In the genomic region with DNA sequence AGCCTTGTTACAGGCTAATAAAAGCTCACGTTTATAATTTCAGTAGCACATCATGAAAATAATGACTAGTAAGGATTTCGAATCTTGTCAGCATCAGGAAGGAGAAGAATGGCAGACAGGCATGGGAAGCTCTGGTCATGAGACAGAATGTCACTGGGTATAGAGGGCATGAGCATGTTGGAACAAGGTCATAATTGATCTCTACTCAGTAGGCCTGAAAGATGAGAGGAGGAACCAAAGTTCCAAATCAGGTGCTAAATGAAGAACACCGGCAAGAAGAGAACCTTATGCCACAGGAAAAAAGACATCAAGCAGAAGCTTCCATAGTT, we compare ENCODE assay signal across 22 mouse cellular contexts.
DNase-seq lines count a peak whose midpoint lies in the region; ATAC-seq and TF ChIP-seq lines count a peak whose summit lies in the region.
"Had no signal": no experiment of that assay in that cellular context is flagged by ENCODE, and none has a peak within 500 bp of the region (broad histone marks: within the 10 kb centered on the region; RNA-seq: fewer than 3 reads in every experiment).

No protein-coding gene starts in this region.

- no peak for TF ChIP-seq EP300 in lung, postnatal 0 days (IDR thresholded peaks at IDR 0.05)

- DNase-seq in lung, embryonic 14.5 days: no peak
- DNase-seq in lung, postnatal 36 days: no peak
- DNase-seq in lung, adult 18-20 months: no peak
- no peak for DNase-seq in lung, postnatal 0 days (ENCODE audit: low spot score)
- DNase-seq in midbrain, embryonic 11.5 days (ENCODE audit: low spot score, missing footprints): peak; percentile 54
- no peak for DNase-seq in midbrain, embryonic 14.5 days
- DNase-seq: adrenal gland, adult 2 months; adrenal gland, adult 8-10 months; adrenal gland, postnatal 10 days; adrenal gland, postnatal 14 days; adrenal gland, postnatal 25 days; adrenal gland, postnatal 36 days; B cell, adult 2 months; cerebellum, adult 11 months; cerebellum, adult 11-12 months had no signal

- H3K36me3 ChIP-seq in lung, embryonic 14.5 days (ENCODE audit: insufficient read depth): no peaks in the 10 kb centered on the region
- H3K36me3 ChIP-seq in lung, embryonic 15.5 days: no peaks in the 10 kb centered on the region
- H3K36me3 ChIP-seq in lung, embryonic 16.5 days (ENCODE audit: control insufficient read depth, insufficient read depth, low read length): no peaks in the 10 kb centered on the region
- no peaks in the 10 kb centered on the region for H3K36me3 ChIP-seq in lung, postnatal 0 days (ENCODE audit: insufficient read depth, low read length)
- H3K36me3 ChIP-seq in midbrain, embryonic 11.5 days (ENCODE audit: control insufficient read depth, insufficient read depth, low read length): no peaks in the 10 kb centered on the region
- no peaks in the 10 kb centered on the region for H3K36me3 ChIP-seq in midbrain, embryonic 14.5 days (ENCODE audit: control insufficient read depth, insufficient read depth, low read length)
- H3K36me3 ChIP-seq: G1E had no signal

- no peak overlapping the region for H3K4me3 ChIP-seq in lung, embryonic 14.5 days (ENCODE audit: low read depth, low read length)
- H3K4me3 ChIP-seq in lung, embryonic 15.5 days: no peak overlapping the region
- H3K4me3 ChIP-seq in lung, embryonic 16.5 days (ENCODE audit: low read length): no peak overlapping the region
- no peak overlapping the region for H3K4me3 ChIP-seq in lung, postnatal 0 days (ENCODE audit: low read depth, low read length)
- H3K4me3 ChIP-seq in midbrain, embryonic 11.5 days (ENCODE audit: low read depth, low read length): no peak overlapping the region
- H3K4me3 ChIP-seq in midbrain, embryonic 14.5 days (replicated peaks; ENCODE audit: low read depth, low read length): no peak overlapping the region

- no peak overlapping the region for H3K9ac ChIP-seq in lung, embryonic 14.5 days
- no peak overlapping the region for H3K9ac ChIP-seq in lung, embryonic 15.5 days
- no peak overlapping the region for H3K9ac ChIP-seq in lung, embryonic 16.5 days (ENCODE audit: low read length)
- no peak overlapping the region for H3K9ac ChIP-seq in lung, postnatal 0 days (replicated peaks; ENCODE audit: low read depth)
- H3K9ac ChIP-seq in midbrain, embryonic 11.5 days (ENCODE audit: low read length): no peak overlapping the region
- H3K9ac ChIP-seq in midbrain, embryonic 14.5 days (replicated peaks; ENCODE audit: low read length): no peak overlapping the region

- H3K4me2 ChIP-seq in lung, embryonic 14.5 days: no peak overlapping the region
- no peak overlapping the region for H3K4me2 ChIP-seq in lung, embryonic 15.5 days
- no peak overlapping the region for H3K4me2 ChIP-seq in lung, embryonic 16.5 days (ENCODE audit: low read depth, low read length)
- no peak overlapping the region for H3K4me2 ChIP-seq in lung, postnatal 0 days (replicated peaks; ENCODE audit: low read depth, low read length)
- no peak overlapping the region for H3K4me2 ChIP-seq in midbrain, embryonic 11.5 days
- H3K4me2 ChIP-seq in midbrain, embryonic 14.5 days (ENCODE audit: low read length): no peak overlapping the region

- H3K9me3 ChIP-seq in lung, embryonic 14.5 days (ENCODE audit: low read depth, low read length): no peaks in the 10 kb centered on the region
- no peaks in the 10 kb centered on the region for H3K9me3 ChIP-seq in lung, embryonic 15.5 days
- H3K9me3 ChIP-seq in lung, embryonic 16.5 days (ENCODE audit: control insufficient read depth, low read length): no peaks in the 10 kb centered on the region
- H3K9me3 ChIP-seq in lung, postnatal 0 days (ENCODE audit: low read length): no peaks in the 10 kb centered on the region
- H3K9me3 ChIP-seq in midbrain, embryonic 11.5 days (ENCODE audit: control insufficient read depth, low read length): no peaks in the 10 kb centered on the region
- no peaks in the 10 kb centered on the region for H3K9me3 ChIP-seq in midbrain, embryonic 14.5 days (ENCODE audit: control insufficient read depth, low read length)
- H3K9me3 ChIP-seq: G1E had no signal

- peak; percentile 54; the same call in 1 of the 2 replicates for ATAC-seq in lung, embryonic 14.5 days (ENCODE audit: insufficient read depth)
- peak; percentile 50; the same call in 1 of the 2 replicates for ATAC-seq in lung, embryonic 15.5 days (ENCODE audit: borderline replicate concordance, extremely low read depth, low FRiP score, low TSS enrichment)
- peak; percentile 41; the same call in 1 of the 2 replicates for ATAC-seq in lung, embryonic 16.5 days (ENCODE audit: low read depth)
- no peak for ATAC-seq in lung, postnatal 0 days
- no peak for ATAC-seq in midbrain, embryonic 11.5 days (ENCODE audit: low FRiP score)
- no peak for ATAC-seq in midbrain, embryonic 14.5 days (ENCODE audit: low FRiP score, low TSS enrichment)
- ATAC-seq: activated CD4-positive, CD25-positive, alpha-beta regulatory T cell, adult 4 months; CD4-positive, CD25-positive, alpha-beta regulatory T cell, adult 4 months; Patski had no signal

- no peaks in the 10 kb centered on the region for H3K4me1 ChIP-seq in lung, embryonic 14.5 days (ENCODE audit: insufficient read depth)
- H3K4me1 ChIP-seq in lung, embryonic 15.5 days: no peaks in the 10 kb centered on the region
- H3K4me1 ChIP-seq in lung, embryonic 16.5 days (replicated peaks; ENCODE audit: control insufficient read depth, insufficient read depth, low read length): no peaks in the 10 kb centered on the region
- no peaks in the 10 kb centered on the region for H3K4me1 ChIP-seq in lung, postnatal 0 days (ENCODE audit: insufficient read depth, low read depth, low read length)
- no peaks in the 10 kb centered on the region for H3K4me1 ChIP-seq in midbrain, embryonic 11.5 days (ENCODE audit: control insufficient read depth, insufficient read depth, low read length)
- no peaks in the 10 kb centered on the region for H3K4me1 ChIP-seq in midbrain, embryonic 14.5 days (ENCODE audit: control insufficient read depth, insufficient read depth, low read length)

- no peak overlapping the region; the same call in 1 of the 2 replicates for H3K27ac ChIP-seq in lung, embryonic 14.5 days (ENCODE audit: low read depth)
- no peak overlapping the region for H3K27ac ChIP-seq in lung, embryonic 15.5 days
- H3K27ac ChIP-seq in lung, embryonic 16.5 days (ENCODE audit: low read length): peak overlapping the region; percentile 30; the same call in 1 of the 2 replicates
- H3K27ac ChIP-seq in lung, postnatal 0 days (ENCODE audit: low read length): no peak overlapping the region
- no peak overlapping the region for H3K27ac ChIP-seq in midbrain, embryonic 11.5 days (ENCODE audit: low read depth, low read length)
- H3K27ac ChIP-seq in midbrain, embryonic 14.5 days (replicated peaks; ENCODE audit: low read depth, low read length): no peak overlapping the region

- H3K27me3 ChIP-seq in lung, embryonic 14.5 days (ENCODE audit: insufficient read depth, low read length): no peaks in the 10 kb centered on the region
- no peaks in the 10 kb centered on the region for H3K27me3 ChIP-seq in lung, embryonic 15.5 days
- H3K27me3 ChIP-seq in lung, embryonic 16.5 days (ENCODE audit: control insufficient read depth, insufficient read depth, low read depth, low read length): no peaks in the 10 kb centered on the region
- no peaks in the 10 kb centered on the region for H3K27me3 ChIP-seq in lung, postnatal 0 days (replicated peaks; ENCODE audit: insufficient read depth, low read length)
- no peaks in the 10 kb centered on the region for H3K27me3 ChIP-seq in midbrain, embryonic 11.5 days (ENCODE audit: control insufficient read depth, insufficient read depth, low read length)
- no peaks in the 10 kb centered on the region for H3K27me3 ChIP-seq in midbrain, embryonic 14.5 days (ENCODE audit: control insufficient read depth, insufficient read depth, low read length)
- H3K27me3 ChIP-seq: CH12.LX, Patski had no signal

- TF ChIP-seq CTCF in lung, embryonic 14.5 days (IDR thresholded peaks at IDR 0.05; ENCODE audit: low read depth): no peak
- no peak for TF ChIP-seq CTCF in lung, postnatal 0 days (IDR thresholded peaks at IDR 0.05)

- 54% methylated on average over 3 of the region's 3 CpGs for WGBS in lung, embryonic 14.5 days
- 47% methylated on average over 3 of the region's 3 CpGs for WGBS in lung, embryonic 15.5 days
- WGBS in lung, embryonic 16.5 days: 51% methylated on average over 3 of the region's 3 CpGs
- 63% methylated on average over 3 of the region's 3 CpGs for WGBS in lung, postnatal 0 days
- 90% methylated on average over 3 of the region's 3 CpGs for WGBS in midbrain, embryonic 11.5 days
- WGBS in midbrain, embryonic 14.5 days: 90% methylated on average over 3 of the region's 3 CpGs

Comparison
In these comparisons a context has a peak if more than half of its experiments do, and no peak if none do; other contexts are left out.
1. ATAC-seq: peak in lung, embryonic 14.5 days (single experiment), lung, embryonic 15.5 days (single experiment) and lung, embryonic 16.5 days (single experiment); none in lung, postnatal 0 days (single experiment), midbrain, embryonic 11.5 days (single experiment) and midbrain, embryonic 14.5 days (single experiment).